Mouse (Mus musculus) adrenal gland, postnatal 36 days (tissue): ENCODE results near the gene Cald1. TPM values are rescaled to one million over a fixed set of nuclear protein-coding genes. Genes with fewer than 3 reads are reported as not detected.
A peak's percentile ranks its signal among the peaks of the same experiment; 100 is the strongest.

Experiments used
- DNase-seq, 2 experiments: peaks; one replicate each; pipeline ENCODE4 v3.0.0; 2021; ENCODE audit warnings: mixed read lengths in 1 of 2
- total RNA-seq, 2 experiments: library from RNA; stranded (reverse); gene quantifications; 2 replicates each; pipeline ENCODE4 v1.2.3; 2021

Gene Cald1
- total RNA-seq, 2 experiments from 2014 or later = 49.9 to 81.3 TPM

DNA sequence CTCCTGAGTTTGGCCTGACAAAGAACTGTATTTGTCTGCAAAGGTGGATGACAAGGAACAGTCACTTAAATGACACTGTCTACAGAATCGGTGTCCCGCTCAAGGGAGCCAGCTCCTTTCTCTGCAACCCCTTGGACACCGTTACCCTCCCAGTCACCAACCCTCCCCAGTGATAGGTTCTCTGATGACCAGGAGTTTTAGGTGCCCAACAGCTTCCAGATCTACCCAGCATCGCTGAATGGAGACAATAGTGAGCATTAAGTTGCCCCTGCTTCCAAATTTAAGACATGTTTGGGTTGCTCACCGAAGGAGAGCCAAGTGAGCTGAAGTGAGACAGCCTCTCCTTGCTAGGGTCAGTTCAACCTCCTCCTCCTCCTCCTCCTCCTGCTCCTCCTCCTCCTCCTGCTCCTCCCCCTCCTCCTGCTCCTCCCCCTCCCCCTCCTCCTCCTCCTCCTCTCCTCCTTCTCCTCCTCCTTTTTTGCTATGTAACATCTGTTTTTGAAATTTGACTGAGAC, 70.5 kb downstream of the Cald1 start:
- no peak for DNase-seq

DNA sequence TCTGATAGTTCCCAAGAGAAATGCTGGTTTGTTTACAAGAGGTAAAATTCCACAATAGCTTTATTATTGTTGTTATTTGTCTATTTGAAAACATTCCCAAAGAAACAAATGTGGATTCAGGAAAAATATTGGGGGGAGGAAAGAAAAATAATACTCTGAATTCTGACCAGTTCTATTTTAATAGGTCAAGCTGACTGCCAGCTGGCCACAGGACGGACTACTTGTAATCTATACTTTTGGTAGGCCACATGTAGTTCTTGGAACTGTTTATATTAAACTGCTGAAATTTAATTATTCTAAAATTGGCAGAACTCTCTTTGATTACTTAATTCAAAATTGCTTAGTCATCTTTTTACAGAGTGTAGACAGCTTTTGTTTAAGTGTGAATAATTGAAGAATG, 73.1 kb downstream of the Cald1 start:
- DNase-seq = no peak

DNA sequence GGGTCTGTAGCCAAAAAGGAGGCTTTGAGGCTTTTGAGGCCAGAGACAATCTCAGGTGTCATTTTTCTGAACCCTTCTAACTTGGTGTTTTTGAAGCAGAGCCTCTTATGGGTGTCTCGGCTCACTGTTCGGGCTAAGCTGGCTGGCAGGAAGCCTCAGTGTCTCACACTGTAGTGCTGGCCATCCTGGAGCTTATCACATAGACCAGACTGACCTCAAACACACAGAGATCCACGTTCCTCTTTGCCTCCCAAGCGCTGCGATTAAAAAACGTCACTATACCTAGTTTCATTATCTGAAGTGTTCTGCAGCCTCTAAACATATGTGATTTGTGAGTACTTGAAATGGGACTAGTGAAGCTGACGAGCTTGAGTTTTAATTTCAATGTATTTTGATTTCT, 76.1 kb downstream of the Cald1 start:
- no peak for DNase-seq

DNA sequence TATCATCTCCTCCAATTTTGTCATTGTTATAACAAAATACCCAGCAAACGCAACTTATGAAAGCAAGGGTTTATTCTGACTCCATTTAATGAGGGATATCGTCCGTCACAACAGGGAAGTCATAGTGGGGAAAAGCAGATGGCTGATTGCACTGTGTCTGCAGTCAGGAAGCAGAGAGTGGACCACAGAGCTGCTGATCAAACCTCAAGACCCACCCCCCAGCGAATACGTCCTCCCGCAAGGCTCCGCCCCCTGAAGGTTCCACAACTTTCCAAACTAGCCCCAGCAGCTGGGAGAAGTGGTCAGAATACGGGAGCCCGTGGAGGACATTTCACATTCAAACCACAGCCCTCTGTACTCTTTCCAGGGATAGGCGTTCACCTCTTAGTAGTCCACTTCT, 76.6 kb downstream of the Cald1 start:
- no peak for DNase-seq

DNA sequence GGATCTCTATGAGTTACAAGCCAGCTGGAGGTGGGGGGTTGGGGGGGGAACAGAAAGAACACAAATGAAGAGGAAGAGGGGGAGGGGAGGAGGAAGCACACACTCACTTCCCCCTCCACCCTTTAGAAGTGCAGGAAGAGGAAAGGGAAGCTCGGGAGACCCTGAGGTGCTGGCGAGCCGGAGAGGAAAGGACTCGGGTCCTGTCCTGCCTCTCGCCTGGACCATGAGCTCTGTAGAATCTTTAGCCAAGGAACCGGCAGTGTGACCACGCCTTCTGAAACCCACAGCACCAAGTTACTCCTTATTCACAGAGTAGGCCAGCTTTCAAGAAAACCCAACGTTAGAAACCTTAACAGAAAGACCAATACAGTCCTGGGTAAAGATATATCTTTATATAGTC, 83.8 kb downstream of the Cald1 start:
- peak in 1 of 2 experiments; percentile 5 for DNase-seq

DNA sequence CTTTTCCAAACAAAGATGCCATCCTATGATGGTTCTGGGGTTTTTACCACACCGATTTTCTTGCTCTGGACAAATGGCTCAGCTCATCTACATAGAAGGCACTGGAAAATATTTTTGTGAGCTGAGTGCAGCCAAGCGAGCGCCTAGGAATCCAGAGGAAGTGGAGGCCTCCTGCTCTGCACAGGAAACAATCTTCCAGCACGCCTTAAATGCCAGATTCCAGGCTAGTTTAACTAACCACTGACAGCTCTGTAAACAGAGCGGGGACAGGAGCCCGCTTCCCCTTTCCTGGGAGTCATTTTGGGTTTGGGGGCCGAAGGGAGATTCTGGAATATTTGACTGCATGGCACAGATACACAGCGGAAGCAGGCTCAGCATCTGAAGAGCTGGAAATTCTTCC, 86.6 kb downstream of the Cald1 start:
- DNase-seq = peak in 1 of 2 experiments; percentile 8

DNA sequence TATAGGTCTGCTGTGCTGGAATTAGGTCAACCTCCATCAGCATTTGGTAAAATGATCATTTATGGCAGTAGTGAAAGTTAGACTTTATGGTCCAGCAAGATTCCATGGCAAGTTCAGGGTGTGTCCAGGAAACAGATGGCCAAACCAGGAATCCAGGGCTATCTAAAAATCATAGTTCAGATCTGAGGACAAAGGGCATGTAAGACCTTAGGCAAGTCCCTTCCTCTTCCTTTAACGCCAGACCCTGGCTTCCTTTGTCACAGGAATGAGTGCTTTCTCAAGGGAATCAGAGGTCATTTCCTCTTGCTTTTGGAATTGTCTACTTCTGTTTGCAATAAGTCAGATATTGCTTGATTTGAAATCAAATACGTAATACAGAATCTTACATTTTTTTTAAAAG, 90.7 kb downstream of the Cald1 start:
- peak in 1 of 2 experiments; percentile 16 for DNase-seq

DNA sequence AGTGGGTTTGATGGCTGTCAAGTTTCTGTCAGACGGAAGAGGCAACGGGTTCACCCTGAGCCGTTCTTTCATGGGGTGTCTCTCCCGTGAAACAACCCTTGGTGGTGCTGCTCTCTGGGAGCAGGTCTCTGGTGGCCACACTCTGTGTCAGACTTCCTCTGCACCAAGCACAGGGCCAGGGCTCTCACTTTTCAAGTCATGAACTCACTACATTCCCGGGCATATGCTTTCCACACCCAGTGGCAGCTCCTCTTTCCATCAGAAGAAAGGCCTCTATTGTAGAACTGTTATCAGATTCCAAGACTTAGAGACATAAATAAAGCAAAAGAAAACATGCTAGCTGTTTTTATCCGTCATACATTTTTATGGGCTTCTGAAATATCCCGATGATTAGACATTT, 93.1 kb downstream of the Cald1 start:
- DNase-seq = no peak

DNA sequence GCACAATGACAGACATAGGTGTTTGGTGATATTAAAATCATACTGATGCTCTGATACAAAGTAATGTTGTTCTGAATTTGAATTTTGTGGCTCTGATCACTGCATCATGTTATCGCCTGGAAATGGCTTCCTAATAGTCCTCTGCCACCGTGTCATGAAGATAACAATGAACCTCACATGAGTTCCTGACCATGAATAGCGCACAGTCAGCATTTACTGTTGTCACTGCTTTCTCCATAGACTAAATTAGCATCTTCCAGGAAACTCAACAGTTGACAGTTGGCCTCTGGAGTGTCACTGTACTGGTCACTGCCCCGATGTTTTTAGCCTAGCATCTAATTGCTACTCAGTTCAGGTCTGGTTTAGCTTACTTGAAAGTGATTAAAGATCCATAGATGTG, 95.8 kb downstream of the Cald1 start:
- DNase-seq = no peak

DNA sequence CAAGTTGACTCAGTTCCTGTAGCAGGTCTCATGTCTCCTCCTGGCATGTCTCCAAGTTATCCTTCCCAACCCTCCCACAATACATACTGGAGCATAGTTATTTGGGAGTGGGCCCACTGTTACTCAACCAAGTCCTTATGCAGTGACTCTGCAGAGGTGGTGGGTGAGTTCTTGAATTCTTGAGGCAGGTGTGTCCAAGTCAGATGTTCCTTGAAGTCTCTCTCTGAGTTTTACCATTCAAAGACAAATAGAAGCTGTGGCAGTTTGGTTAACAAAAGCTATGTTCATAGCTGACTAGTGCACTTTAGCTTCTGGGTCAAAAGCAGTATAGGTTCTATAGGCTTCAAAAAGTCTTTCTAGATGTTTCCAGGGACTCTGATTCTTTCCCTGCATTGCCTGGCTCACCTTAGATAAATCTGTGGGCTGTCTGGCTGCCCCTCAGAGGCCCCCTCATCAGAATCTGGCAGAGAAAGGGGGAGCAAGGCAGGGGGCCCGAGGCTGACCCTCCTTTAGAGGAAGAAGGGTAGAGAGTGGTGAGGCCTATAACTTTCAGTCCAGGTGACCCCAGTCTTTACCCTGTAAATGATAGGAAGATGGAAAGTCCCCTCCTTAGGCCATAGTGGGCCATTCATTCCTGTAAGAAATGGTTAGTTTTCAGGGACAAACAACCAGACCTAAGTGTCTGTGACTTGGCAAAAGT, 105.3 kb downstream of the Cald1 start:
- DNase-seq = no peak

DNA sequence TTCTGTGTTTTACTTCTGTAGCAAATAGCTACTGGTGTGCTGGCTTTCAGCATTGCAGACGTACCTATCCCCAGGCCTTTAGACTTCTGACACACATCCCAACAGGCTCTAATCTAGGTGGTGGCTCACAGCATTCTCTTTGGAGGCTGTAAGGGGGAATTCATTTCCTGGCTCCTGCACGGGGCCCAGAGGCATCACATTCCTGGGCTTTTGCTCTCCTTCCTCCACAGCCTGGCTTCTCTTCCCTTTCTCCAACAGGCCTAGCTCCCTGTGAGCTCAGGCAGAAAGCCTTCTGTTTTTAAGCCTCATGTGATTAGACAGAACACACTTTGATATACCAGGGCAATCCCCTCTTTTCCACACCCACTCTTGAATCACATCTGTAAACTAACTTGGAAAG, 109.2 kb downstream of the Cald1 start:
- no peak for DNase-seq

DNA sequence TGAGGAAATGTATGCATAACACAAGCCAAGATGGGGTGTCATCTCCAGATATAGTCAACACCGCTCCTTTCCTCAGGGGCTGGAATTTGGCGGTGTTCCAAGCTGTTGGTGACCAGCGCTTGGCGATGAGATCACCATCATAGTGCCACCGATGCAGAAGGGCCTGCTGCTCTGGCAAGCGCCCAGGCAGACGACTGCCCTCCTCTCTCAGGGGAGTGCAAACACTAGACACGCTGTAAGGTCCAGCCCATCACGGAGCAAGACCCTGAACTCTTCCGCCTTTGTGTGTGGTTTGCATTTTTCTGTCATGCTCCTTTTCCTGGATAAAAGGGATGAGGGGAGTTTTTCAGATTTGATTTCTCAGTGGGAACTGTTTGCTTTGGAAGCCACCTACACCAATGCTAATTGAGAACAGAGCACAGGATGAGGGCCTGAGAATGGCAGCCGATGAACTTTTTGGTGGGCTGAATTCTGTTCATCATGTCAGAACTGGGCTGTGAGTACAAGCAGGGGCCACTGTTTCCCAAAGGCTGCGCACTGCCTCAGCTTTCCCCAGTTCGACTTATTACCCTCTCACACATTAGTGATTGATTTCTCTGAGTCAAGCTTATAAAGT, 110.5 kb downstream of the Cald1 start:
- peak; percentile 60 to 75 for DNase-seq

DNA sequence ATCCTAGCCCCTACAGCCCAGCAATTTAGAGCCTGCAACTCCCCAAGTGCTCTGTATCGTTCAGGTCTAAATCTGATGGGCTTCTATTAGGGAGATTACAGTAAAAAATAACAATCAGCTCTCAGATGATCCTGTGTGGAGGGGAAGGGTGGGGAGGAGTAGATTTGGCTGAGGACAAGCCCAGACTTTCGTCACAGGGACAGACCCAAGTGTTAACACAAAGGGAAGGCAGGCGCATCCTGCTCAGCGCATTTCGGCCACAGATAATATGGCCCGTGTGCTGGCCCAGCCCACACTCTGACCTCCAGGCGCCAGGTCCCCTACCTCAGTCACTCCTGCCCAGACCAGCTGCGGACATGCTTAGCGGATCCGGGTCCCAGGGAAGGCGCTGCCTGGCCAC, 111.0 kb downstream of the Cald1 start:
- DNase-seq = peak; percentile 42 to 72

DNA sequence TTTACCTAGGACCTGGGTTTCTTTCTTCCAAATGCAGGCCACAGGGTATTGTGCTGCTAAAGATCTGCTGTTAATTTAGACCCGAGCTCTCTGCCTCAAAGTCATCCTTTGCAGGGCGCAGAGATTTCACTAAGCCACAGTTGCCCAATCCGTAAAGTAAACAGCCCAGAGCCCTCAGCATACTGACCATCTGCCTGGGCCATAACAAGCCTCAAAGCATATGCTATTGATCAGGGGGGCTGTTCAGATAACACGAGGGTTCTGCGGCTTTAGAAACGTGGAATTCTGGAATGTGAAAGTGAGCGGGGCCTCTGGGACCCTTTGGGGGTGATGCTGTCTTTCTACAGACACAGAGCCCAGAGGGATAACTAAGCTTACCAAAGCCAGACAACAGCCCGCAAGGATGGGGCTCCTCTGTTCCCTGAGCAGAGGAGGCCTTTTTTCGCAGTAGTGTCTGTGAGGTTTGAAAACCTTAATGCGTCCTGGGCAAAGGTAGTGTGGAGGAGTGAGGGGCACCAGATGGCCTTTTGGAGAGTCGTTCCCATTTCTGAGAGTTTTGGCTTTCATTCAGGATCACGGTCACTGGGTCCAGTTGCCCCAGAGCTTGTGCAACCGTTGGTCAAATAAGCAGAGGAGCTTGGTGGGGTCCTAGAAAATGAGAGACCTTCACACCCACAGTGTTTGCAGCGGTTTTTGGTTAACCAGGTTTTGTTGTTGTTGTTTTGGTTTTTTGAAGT, 111.8 kb downstream of the Cald1 start:
- no peak for DNase-seq

DNA sequence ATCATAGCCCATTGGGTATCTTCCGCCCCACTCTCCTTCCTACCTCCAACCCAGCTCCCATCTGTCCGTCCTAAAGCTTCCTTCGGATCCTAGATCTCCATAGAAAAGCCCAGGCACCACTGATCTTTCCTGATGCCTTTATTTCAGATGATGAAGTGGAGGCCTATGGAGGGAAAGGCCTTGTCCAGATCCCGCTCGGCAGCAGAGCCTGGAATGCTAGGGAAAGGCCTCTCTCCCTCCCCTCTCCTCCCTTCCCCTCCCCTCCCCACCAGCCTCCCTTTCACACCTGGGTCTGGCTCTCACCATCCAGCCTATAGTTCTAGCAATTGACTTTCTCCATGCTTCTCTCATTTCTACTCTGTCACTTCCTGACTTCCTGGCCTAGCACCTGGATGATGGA, 112.5 kb downstream of the Cald1 start:
- DNase-seq = no peak

DNA sequence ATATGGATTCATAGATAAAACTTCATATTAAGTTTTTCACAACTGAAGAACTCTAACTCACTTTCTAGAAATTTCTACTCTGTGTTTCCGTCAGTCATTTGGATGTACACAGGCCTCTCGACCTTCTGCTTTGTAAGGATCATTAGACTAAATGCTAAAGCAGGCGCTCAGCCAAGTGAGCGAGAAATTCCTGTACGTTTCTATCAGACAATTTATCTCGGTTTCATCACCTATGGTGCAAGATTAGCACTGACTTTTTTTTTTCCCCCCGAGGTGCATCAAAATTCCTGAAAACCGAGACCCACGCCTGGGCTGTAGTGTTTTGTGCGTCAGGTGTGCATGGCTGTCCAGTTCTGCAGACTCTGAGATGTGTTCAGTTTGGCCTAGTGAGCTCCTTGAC, 113.3 kb downstream of the Cald1 start:
- no peak for DNase-seq

DNA sequence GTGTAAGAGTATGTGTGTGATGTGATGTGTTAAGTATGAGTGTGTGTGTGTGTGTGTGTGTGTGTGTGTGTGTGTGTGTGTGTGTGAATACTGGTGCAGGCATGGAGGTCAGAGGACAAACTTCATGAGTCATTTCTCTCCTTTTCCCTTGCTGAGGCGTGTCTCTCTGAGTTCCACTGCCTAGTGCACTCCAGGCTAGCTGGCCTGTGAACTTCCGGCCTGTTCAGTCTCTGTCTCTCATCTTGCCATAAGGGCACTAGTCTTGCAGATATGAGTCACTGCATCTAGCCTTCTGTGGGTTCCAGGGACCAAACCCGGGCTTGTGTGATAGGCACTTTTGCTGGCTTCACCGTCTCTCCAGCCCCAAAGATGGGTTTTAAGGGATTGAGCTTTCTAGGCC, 114.9 kb downstream of the Cald1 start:
- DNase-seq = no peak

DNA sequence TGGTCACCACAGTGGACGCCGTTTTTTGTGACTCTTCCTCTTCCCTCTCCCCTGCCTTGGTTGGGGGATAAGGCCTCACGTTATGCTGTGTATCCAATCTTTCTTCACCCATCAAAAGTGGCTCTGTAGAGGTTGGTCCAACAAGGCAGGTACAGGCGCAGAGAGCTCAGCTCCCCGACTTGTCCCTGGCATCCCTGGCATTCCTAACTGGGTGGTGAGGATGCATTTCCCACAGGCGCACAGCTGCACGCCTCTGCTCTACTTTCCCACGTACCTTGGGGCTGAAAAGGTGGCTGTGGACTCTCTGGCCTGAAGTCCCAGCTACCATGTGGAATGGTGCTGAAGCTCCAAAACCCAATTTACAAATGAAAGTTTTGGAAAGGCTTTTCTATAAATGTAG, 115.5 kb downstream of the Cald1 start:
- no peak for DNase-seq

DNA sequence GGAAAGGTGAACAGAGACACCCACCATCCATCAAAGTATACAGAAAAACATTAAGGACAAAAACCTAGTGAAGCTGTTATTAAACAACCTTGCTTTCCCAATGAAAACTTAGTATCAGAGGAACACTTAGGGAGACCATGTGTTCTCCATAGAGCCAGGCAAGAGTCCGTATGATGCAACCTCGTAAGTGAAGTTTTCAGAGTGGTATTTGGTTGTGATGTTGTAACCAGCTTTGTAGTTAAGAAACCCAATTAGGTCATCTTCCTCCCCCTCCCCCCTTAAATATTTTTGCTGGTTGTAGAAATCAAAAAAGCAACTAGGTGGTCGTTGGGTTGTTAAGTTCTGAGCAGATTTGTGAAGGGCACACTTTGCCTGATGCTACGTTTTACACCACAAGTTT, 116.3 kb downstream of the Cald1 start:
- DNase-seq = no peak

DNA sequence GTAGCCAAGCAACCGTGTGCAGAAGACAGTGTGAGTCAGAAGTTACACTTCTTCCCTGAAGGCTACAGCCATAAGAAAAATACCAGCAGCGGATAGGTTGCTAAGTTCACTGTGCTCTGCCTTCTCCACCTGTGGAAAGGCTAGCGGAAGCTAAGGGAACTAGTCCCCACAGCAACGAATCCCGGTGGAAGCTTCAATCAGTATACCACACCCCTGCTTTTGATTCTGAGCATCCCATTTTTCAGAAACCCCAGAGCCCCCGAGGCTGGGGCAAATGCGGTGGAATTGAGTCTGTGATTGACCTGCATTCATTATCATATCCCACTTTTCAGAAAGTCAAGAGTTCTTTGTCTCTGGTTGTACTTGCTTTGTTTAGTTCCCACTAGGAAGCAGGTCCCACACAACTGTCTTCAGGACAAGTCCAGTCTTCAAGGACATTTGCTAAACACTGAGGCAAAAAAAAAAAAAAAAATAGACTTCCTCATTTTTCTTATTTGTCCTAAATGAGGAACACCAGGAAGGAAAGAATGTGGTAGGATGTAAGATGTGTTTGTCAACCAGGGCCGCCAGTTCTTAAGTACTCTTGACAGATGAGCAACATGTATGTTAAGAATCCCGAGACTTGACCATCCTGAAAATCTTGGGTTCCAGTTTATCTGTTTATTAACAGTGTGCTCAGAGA, 118.0 kb downstream of the Cald1 start:
- no peak for DNase-seq

DNA sequence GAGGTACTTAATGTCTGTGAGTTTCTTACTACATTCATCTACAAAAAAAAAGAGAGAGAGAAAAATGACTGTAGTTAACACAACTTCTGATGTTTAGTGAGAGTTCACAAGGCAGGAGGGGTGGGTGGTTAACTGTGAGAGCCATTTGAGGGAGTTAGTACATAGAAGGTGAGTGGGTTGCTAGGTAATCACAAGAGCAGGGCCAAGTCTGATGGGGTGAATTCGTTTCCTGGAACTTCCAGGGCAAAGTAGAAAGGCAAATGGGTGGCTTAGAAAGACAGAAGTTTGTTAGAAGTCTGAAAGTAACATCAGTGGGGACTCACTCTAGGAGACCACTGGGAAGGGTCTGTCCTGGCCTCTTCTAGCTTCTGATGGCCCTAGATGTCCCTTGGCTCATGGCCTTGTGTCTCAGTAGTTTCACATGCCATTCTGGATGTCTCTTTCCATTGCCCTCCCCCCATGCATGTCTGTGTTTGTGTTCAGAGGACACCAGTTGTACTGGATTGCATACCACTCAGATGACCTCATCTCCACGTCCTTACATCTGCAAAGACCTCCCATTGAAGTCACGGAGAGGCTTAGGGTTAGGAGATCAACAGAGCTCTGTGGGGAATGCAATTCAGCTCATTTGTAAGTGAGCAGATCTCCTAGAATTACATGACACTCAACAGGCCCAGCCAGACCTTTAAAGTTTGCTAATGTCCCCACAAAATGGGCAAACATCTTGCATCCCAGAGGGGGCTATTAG, 118.8 kb downstream of the Cald1 start:
- no peak for DNase-seq

DNA sequence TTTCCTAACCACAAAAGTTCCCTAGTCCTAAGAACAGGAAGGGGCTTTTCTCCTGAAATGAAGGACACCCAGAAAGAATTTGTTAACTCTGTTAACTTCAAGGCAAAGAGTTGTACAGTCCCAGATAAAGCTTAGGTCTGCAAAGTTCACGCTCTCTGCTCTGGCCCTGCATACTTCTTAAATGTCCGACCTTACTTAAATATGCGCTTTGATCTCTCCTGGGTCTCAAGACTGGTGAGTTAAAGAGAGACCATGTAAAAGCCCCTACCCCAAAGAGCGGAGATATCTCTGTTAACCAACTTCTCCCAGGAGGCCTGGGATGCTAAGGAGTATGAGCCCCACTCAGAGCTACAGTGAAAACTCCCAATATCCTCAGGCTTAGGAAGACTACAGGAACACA, 119.4 kb downstream of the Cald1 start:
- no peak for DNase-seq
